Mouse (Mus musculus) olfactory bulb, adult 2 months (tissue): ENCODE data around the gene Xlr3c. TPM values are rescaled to one million over a fixed set of nuclear protein-coding genes. Genes with fewer than 3 reads are reported as not detected.
"Not testable (repeated sequence)": the region's sequence is repeated elsewhere in the genome, so short reads cannot be mapped to it uniquely, and the experiment has no call there.

ENCODE experiments used
- H3K27ac ChIP-seq: fragments of 200-500 bp; 2 replicates; pipeline ENCODE4 v1.5.1; 2012; ENCODE audit warnings: low read depth, low read length; ENCODE audit not compliant: insufficient read depth
- H3K4me1 ChIP-seq: fragments of 200-500 bp; 2 replicates; pipeline ENCODE4 v1.6.1; 2012; ENCODE audit warnings: low read length; ENCODE audit not compliant: control insufficient read depth, insufficient read depth
- H3K4me3 ChIP-seq: fragments of 200-500 bp; 2 replicates; pipeline ENCODE4 v1.5.1; 2012; ENCODE audit warnings: mild to moderate bottlenecking, low read depth, low read length, moderate library complexity; ENCODE audit not compliant: insufficient read depth
- CTCF ChIP-seq: fragments of 200-500 bp; IDR thresholded peaks from 2 replicates; pipeline ENCODE4 v1.5.1; 2012; ENCODE audit warnings: low read depth, mild to moderate bottlenecking, low read length, moderate library complexity; ENCODE audit not compliant: insufficient read depth
- POLR2A ChIP-seq: fragments of 200-500 bp; IDR thresholded peaks from 2 replicates; pipeline ENCODE4 v1.6.1; 2012; ENCODE audit warnings: mild to moderate bottlenecking, low read depth, low read length, moderate library complexity; ENCODE audit not compliant: insufficient read depth
- WGBS: fragments of 180-500 bp; shearing (Covaris S2); methylation state at CpG from one replicate; pipeline ENCODE4 v1.1.7; 2018; 5-methylcytosine and 5-hydroxymethylcytosine counted together
- polyA plus RNA-seq: library from polyadenylated mRNA; stranded (reverse); fragments of >200 nt; gene quantifications from 2 replicates; pipeline ENCODE4 v1.2.4, GENCODE M21; 2012; ENCODE audit warnings: low replicate concordance; ENCODE audit not compliant: missing spikeins, insufficient read depth, insufficient read length

Gene Xlr3c
- not detected in 2 replicates for polyA plus RNA-seq

DNA sequence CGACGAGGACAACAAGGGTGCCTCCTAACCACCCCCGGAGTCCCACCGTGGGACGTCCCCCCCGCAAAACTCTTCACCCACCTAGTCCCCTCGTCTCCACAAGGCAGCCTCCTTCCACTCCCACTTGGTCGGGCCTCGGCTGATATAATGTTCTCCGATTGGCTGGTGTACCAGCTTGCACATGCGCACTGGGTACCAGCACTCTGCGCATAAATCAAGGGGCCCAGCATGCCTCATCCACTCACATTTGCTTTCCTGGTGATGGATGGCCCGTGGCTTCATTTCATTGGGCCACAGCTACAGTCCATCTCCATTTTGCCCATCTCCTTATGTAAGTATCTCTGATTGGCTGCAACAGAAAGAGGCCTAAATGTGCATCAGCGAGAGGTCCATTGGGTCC is at the start of gene Xlr3c:
TSS of gene Xlr3c (minus strand) at position 121 of the 400 bp plus-strand sequence.
- WGBS = 94% methylated on average over 14 of the region's 14 CpGs
- not testable (repeated sequence) for H3K4me1 ChIP-seq, H3K4me3 ChIP-seq, H3K27ac ChIP-seq

DNA sequence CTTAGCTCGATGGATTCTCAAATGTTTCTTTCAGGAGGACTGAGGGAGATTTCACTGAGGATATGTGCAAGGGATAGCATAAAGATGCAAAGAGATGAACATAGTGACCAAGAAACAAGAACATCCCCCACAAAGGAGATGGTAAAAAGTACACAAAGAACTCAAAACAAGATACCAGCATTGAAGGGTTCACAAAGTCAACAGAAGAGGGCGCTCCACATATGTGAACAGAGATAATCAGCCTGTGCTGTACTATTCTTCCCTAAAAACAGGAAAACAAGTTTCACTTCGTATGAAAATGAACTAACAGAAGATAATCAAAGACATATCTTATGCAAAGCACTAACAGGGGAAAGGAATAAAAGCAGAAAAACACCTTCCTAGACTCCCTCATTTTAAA is 47.3 kb upstream of the Xlr3c start:
- Histone ChIP-seq H3K4me1 (no peaks in the 10 kb centered on the region), H3K27ac (no peak overlapping the region), H3K4me3 (no peak overlapping the region)
- TF ChIP-seq CTCF = no peak
- no peak for TF ChIP-seq POLR2A
- WGBS = 34% methylated on average over 3 of the region's 3 CpGs

DNA sequence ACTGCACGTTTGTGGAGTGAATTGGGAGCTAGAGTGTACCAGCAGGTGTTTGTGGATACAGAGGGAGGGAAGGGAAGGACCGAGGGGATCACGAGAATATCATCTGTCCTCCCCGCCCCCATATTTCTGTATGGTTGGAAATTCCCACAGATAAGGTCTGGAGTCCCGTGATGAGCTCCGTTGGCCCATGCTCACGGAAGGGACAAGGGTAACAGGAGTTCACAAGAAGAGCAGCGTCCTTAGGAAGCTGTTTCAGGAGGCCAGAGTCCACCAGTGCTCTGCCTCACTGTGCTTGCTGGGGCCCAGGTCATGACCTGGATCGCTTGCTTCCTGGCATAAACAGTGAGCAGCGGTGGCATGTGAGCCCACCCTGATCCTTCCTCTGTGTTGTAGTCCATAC is 30.6 kb upstream of the Xlr3c start:
- not testable (repeated sequence) for H3K4me1 ChIP-seq, H3K27ac ChIP-seq, H3K4me3 ChIP-seq
- 84% methylated on average over 10 of the region's 10 CpGs for WGBS

DNA sequence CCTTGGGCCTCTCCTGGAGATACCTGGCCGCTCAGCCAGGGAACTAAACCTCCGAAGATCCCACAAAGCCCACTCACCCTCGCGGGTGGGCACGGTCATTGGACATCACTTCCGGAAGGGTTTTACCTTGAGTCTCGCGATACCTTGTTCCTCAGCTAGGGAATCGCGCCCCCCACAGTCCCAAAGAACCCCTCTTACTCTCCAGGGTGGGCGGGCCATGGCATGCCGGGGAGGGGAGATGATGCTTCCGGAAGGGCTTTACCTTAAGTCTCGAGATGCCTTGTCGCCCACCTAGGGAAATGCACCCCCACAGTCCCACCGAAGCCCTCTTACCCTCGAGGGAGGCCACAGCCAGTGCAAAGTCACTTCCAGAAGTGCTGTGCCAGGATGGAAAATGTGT is 27.7 kb upstream of the Xlr3c start, which contains the start of the genes Xlr5a and Xlr5c:
TSS of gene Xlr5a (minus strand) at position 101 of the 400 bp plus-strand sequence.
TSS of gene Xlr5c (minus strand) at position 101 of the 400 bp plus-strand sequence.
- 95% methylated on average over 15 of the region's 17 CpGs for WGBS
- not testable (repeated sequence) for H3K4me3 ChIP-seq, H3K27ac ChIP-seq, H3K4me1 ChIP-seq

DNA sequence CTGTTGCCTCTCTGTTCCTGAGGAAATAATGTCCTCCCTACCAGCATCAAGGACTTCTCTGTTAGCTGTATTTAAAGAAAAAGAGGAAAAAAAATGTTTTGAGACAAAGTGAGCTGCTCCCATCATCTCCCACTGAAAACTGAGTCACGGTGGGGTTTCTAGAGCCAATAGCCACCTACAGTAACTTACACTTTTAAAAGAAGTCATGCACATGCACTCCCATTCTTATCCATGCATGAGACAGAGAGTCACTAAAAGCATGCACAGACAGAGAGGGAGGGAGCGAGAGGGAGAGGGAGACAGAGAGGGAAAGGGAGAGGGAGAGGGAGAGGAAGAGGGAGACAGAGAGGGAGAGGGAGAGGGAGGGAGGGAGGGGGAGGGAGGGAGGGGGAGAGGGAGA is 2.8 kb downstream of the Xlr3c start:
- WGBS = 50% methylated on average over 1 of the region's 2 CpGs
- H3K4me1 ChIP-seq, H3K4me3 ChIP-seq, H3K27ac ChIP-seq: not testable (repeated sequence)

DNA sequence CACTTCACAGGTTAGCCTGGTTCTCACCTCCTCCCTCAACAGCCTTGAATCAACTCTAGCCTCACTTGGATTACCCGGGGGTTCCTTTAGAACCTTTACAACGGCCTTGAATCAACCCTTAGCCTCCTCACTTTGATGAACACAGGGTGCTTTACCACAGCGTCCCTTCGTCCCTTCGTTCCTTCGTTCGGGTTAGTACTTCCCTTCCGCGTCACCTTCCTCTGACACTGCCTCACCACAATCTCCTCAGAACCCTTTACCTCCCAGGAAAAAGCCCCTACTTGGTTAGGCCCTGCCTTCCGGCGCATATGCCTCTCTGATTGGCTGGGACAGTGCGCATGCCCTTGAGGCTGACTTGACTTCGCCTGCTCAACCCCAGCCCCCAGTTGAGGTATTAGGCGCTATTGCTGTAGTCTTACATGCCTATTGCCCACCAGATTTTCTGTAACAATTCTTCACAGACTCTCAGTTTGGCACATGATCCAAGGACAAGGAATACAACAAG is 22.3 kb downstream of the Xlr3c start, which contains the start of gene Xlr4c:
TSS of gene Xlr4c (minus strand) at position 310 of the 505 bp plus-strand sequence.
- WGBS = 89% methylated on average over 14 of the region's 14 CpGs

DNA sequence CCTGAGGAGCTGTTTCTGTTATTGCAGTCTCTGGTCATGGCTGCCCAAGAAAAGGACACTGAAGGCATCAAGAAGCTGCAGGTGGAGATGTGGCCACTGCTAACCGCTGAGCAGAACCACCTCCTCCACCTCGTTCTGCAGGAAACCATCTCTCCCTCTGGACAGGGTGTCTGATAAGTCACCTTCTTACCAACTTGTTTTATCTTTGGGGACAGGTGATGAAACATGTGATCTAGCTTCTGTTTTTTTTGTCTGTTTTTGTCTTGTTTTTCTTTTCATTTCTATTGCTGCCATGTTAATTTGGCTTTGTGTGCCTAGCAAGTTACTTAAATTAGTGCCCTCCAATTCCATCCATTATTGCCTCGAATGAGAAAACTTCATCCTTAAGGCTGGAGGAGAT is 35.9 kb downstream of the Xlr3c start:
- 10% methylated on average over 3 of the region's 3 CpGs for WGBS
- H3K4me1 ChIP-seq = 0 out of 2 replicates have a peak, but pooled peaks cover 3% of the 10 kb centered on the region
- H3K4me3 ChIP-seq = peak overlapping the region; percentile 75
- H3K27ac ChIP-seq = no peak overlapping the region
- TF ChIP-seq CTCF (no peak), POLR2A (no peak)

More for the DNA sequence above, 22.3 kb downstream of the Xlr3c start, which contains the start of gene Xlr4c:
- H3K27ac ChIP-seq, H3K4me3 ChIP-seq, H3K4me1 ChIP-seq: not testable (repeated sequence)

DNA sequence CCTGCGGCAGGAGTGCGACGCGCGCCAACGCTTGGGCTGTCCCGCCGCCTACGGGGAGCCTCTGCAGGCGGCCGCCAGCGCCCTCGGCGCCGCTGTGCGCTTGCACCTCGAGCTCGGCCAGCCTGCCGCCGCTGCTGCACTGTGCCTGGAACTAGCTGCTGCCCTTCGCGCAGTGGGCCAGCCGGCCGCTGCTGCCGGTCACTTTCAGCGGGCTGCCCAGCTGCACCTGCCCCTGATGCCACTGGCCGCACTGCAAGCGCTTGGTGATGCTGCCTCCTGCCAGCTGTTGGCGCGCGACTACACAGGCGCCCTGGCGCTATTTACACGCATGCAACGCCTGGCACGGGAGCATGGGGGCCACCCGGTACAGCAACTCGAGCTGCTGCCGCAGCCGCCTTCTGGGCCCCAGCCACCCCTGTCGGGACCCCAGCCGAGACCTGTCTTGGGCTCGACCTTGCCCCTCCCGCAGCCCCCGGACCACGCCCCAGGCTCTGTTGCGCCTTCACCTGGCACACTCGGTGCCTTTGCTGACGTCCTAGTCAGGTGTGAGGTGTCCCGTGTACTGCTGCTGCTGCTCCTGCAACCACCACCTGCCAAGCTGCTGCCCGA is 36.5 kb downstream of the Xlr3c start:
- H3K4me1 ChIP-seq = 0 out of 2 replicates have a peak, but pooled peaks cover 3% of the 10 kb centered on the region
- WGBS = 21% methylated on average over 51 of the region's 51 CpGs
- peak overlapping the region; percentile 98 for H3K27ac ChIP-seq
- TF ChIP-seq CTCF (no peak), POLR2A (no peak)
- peak overlapping the region; percentile 75 for H3K4me3 ChIP-seq

DNA sequence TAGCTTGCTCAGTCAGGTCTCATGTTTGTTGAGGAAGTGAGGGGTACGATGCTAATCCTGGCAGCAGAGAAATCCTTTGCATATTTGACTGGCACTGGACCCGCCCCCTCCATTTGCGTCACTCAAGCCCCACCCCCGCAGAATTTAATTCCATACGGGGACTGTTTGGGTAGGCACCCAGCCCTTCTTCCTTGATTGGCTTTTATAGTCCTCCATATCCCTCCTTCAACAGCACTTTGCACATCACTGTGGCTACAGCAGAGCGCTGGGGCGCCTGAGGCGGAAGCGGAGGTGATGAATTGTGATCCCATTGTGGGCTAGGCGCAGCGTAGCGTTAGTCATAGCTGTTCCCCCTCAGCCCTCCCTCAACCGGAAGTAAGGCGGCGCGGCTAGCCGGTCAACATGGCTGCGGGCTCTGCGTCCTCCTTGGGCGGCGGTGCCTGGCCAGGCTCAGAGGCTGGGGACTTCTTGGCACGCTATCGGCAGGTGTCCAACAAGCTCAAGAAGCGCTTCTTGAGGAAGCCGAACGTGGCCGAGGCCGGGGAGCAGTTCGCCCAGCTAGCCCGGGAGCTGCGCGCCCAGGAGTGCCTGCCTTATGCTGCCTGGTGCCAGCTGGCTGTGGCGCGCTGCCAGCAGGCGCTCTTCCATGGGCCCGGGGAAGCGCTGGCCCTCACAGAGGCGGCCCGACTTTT is 37.1 kb downstream of the Xlr3c start, which contains the start of gene F8a:
TSS of gene F8a (plus strand) at position 378 of the 692 bp plus-strand sequence.
- TF ChIP-seq CTCF = no peak
- 0 out of 2 replicates have a peak, but pooled peaks have one; percentile 42 for TF ChIP-seq POLR2A
- H3K27ac ChIP-seq = peak within 1 kb of the TSS; percentile 98
- H3K4me3 ChIP-seq = peak within 1 kb of the TSS; percentile 75
- 0 out of 2 replicates have a peak, but pooled peaks cover 3% of the 10 kb centered on the region for H3K4me1 ChIP-seq
- 16% methylated on average over 37 of the region's 39 CpGs for WGBS
